Mouse (Mus musculus) testis, adult 2 months (tissue): ENCODE measurements around the gene Pam. TPM values are rescaled to one million over a fixed set of nuclear protein-coding genes. Genes with fewer than 3 reads are reported as not detected.
"Not testable (repeated sequence)": the region's sequence is repeated elsewhere in the genome, so short reads cannot be mapped to it uniquely, and the experiment has no call there.

ENCODE experiments used
- H3K27ac ChIP-seq: fragments of 200-500 bp; 2 replicates; pipeline ENCODE4 v1.5.1; 2012; ENCODE audit warnings: low read depth, low read length; ENCODE audit not compliant: control insufficient read depth, insufficient read depth
- H3K27me3 ChIP-seq: fragments of 200-500 bp; 2 replicates; pipeline ENCODE4 v1.6.1; 2012; ENCODE audit warnings: mild to moderate bottlenecking, low read length, moderate library complexity; ENCODE audit not compliant: control insufficient read depth, insufficient read depth
- H3K36me3 ChIP-seq: fragments of 200-500 bp; 2 replicates; pipeline ENCODE4 v1.6.1; 2012; ENCODE audit warnings: mild to moderate bottlenecking, low read length; ENCODE audit not compliant: control insufficient read depth, insufficient read depth
- H3K4me1 ChIP-seq: fragments of 200-500 bp; 2 replicates; pipeline ENCODE4 v1.6.1; 2012; ENCODE audit warnings: low read length; ENCODE audit not compliant: control insufficient read depth, insufficient read depth
- H3K4me3 ChIP-seq: fragments of 200-500 bp; 2 replicates; pipeline ENCODE4 v1.5.1; 2012; ENCODE audit warnings: low read depth, mild to moderate bottlenecking, low read length, moderate library complexity, mixed read lengths; ENCODE audit not compliant: control insufficient read depth
- CTCF ChIP-seq: fragments of 200-500 bp; IDR thresholded peaks from 2 replicates; pipeline ENCODE4 v1.5.1; 2012; ENCODE audit warnings: low read depth, mild to moderate bottlenecking, inconsistent platforms, low read length, moderate library complexity; ENCODE audit not compliant: control insufficient read depth, insufficient read depth, insufficient replicate concordance
- POLR2A ChIP-seq: fragments of 200-500 bp; IDR thresholded peaks from 2 replicates; pipeline ENCODE4 v1.6.1; 2012; ENCODE audit warnings: low read depth, mild to moderate bottlenecking, inconsistent platforms, low read length, moderate library complexity; ENCODE audit not compliant: control insufficient read depth
- polyA plus RNA-seq: library from polyadenylated mRNA; depleted of rRNA; stranded (reverse); fragments of >200 nt; gene quantifications from 2 replicates; pipeline ENCODE4 v1.2.3, GENCODE M21; 2012

The Pam gene
- polyA plus RNA-seq, 1 experiment, result 6.1 TPM

- Histone ChIP-seq H3K4me1 (no peaks in the 10 kb centered on the region), H3K4me3 (no peak overlapping the region), H3K36me3 (no peaks in the 10 kb centered on the region), H3K27me3 (no peaks in the 10 kb centered on the region), H3K27ac (no peak overlapping the region)
- TF ChIP-seq CTCF (no peak), POLR2A (no peak)
These were observed 135.3 kb downstream of the Pam start for GRCm38 (mm10) chr1:97960124-97960523.

- H3K4me1 ChIP-seq, result no peaks in the 10 kb centered on the region
- H3K27me3 ChIP-seq, result no peaks in the 10 kb centered on the region
- no peak for TF ChIP-seq POLR2A
- TF ChIP-seq CTCF, result no peak
- H3K27ac ChIP-seq, result no peak overlapping the region
- H3K4me3 ChIP-seq, result no peak overlapping the region
- H3K36me3 ChIP-seq, result no peaks in the 10 kb centered on the region
These were observed 136.7 kb downstream of the Pam start for GRCm38 (mm10) chr1:97958759-97959158.

DNA sequence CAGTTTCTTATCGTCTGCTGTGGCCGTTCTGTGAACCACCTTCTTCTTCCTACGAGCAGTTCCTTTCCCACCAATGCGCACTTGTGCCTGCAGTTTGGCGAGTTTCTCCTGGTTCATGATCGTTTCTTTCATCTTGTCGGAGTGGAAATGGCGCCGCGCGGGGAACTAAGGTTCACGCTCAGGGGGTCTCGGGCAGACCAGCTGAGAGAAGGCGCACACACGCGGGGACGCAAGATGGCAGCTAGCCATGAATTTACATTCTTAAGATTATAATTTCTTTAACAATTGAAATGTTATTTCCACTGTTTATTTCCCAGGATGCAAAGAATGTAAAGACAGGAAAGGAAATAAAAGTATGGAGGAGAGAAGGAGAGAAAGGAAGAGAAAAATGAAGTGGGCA is 146.2 kb downstream of the Pam start:
- not testable (repeated sequence) for H3K36me3 ChIP-seq, H3K27ac ChIP-seq, H3K4me3 ChIP-seq, H3K27me3 ChIP-seq, H3K4me1 ChIP-seq

- H3K4me1 ChIP-seq, result no peaks in the 10 kb centered on the region
- no peak overlapping the region for H3K4me3 ChIP-seq
- H3K36me3 ChIP-seq, result no peaks in the 10 kb centered on the region
- H3K27ac ChIP-seq, result no peak overlapping the region
- TF ChIP-seq POLR2A, result no peak
- TF ChIP-seq CTCF, result no peak
- H3K27me3 ChIP-seq, result no peaks in the 10 kb centered on the region
These were observed 148.3 kb downstream of the Pam start for GRCm38 (mm10) chr1:97947100-97947499.

GRCm38 (mm10) chr1:97943908-97944608 is 151.4 kb downstream of the Pam start:
- no peaks in the 10 kb centered on the region for H3K27me3 ChIP-seq
- no peak overlapping the region for H3K4me3 ChIP-seq
- H3K4me1 ChIP-seq, result no peaks in the 10 kb centered on the region
- TF ChIP-seq POLR2A (no peak), CTCF (no peak)
- H3K27ac ChIP-seq, result no peak overlapping the region
- H3K36me3 ChIP-seq, result no peaks in the 10 kb centered on the region

DNA sequence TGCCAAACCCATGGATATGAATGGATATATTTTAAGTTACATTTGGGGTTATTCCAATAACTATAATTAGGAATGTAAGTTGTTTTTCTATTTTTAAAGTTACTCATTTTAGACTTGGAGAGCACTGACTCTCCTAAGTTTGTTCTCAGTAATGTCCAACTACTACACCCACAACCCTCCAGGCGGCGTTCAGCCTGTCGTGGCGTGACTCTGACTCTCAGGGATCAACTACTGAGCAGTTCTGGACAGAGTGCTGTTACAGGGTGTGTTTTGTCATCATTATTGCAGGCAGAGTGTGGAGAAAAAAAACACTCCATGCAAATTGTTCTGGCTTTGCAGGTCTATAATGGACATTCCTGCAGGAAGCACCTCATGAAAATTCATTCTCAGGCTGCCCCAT is 152.0 kb downstream of the Pam start:
- Histone ChIP-seq H3K27ac (no peak overlapping the region), H3K4me3 (no peak overlapping the region), H3K4me1 (no peaks in the 10 kb centered on the region), H3K27me3 (no peaks in the 10 kb centered on the region), H3K36me3 (no peaks in the 10 kb centered on the region)
- TF ChIP-seq POLR2A (no peak), CTCF (no peak)

DNA sequence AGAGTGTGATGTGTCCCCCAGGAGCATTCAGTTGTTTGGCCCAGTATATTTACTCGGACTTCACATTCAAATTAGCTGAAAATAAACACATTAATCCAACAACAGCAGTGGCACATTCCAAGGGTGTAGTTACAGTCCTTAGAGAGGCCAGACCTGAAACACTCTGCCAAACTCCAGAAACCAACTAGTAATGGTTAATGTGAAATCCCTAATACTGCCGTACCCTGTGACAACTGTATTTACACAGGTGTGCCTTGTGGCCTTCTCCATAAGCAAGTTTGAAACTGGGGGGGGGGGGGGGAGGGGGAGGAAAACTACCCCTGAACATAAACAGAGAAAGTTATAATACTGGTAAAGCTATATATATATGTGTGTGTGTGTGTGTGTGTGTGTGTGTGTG is 152.5 kb downstream of the Pam start:
- TF ChIP-seq POLR2A, result no peak
- no peak for TF ChIP-seq CTCF
- Histone ChIP-seq H3K27me3 (no peaks in the 10 kb centered on the region), H3K4me1 (no peaks in the 10 kb centered on the region), H3K27ac (no peak overlapping the region), H3K4me3 (no peak overlapping the region), H3K36me3 (no peaks in the 10 kb centered on the region)

DNA sequence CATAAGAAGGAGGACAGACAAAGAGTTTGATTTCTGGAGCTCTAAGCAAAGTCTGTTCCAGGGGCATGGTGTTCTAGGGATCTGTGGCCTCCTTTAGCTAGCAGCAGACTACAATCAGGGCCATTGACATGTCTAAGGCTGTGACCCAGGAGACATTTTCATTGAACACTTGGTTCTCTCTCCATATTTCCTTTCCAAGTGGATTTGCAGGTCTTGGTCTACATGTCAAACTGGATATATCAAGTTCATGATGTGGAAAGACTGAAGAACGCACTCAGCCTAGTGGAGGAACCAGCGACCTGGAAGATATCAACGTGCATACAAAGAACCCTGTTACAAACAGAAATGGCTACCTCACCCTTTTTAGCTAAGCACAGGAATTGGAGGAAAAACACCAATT is 156.9 kb downstream of the Pam start:
- Histone ChIP-seq H3K27ac (no peak overlapping the region), H3K27me3 (no peaks in the 10 kb centered on the region), H3K4me3 (no peak overlapping the region), H3K4me1 (no peaks in the 10 kb centered on the region), H3K36me3 (no peaks in the 10 kb centered on the region)
- TF ChIP-seq POLR2A (no peak), CTCF (no peak)
